Mouse (Mus musculus) B cell, adult (primary cell): Measurements from ENCODE around the gene Cgas. TPM values are rescaled to one million over a fixed set of nuclear protein-coding genes. Genes with fewer than 3 reads are reported as not detected.

ENCODE experiments used
- total RNA-seq: library from RNA; stranded (reverse); gene quantifications from 4 replicates; pipeline ENCODE4 v1.2.4, GENCODE M21; 2023; ENCODE audit not compliant: inconsistent age

The Cgas gene
- total RNA-seq = 0.78 to 1.3 TPM (median 1.3 TPM) in 4 replicates

DNA sequence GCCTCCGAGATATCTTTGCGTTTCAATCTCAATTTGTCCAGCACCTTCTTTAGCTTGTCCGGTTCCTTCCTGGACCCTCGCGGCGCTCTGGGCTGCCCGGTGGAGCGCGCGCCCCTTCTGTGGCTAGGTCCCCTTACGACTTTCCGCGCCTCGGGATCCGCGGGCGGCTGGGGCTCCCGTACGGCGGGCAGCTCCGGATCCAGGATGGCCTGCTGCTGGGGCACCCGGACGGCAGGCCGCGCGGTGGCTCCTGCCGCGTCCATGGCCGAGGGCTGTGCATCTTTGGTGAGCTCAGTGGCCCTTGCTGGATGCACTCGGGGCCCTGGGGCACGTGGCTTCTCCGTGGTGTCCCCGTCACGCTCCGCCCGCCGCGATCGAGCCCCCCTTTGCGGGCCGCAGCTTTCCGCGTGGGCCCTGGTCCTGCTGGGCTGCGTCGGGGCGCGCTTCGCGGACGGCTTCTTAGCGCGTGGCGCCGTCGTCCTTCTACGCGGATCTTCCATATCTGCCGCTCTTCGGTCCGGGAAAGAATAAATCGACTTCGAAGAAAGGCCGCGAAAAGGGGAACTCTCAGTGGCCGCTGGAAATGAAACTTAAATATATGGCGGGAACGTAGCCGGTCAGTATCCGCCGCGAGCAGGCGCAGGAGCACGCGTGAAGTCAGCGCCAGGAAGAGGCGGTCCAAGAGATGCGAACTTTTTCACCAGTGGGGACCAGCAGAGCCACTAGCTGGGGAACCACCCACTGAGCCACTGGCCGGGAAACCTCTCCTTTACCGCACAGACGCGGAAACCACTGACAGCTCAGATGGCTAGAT lies at the start of gene Cgas:
Gene Cgas, minus strand, starts transcription at position 659 of the 814 bp plus-strand sequence.

DNA sequence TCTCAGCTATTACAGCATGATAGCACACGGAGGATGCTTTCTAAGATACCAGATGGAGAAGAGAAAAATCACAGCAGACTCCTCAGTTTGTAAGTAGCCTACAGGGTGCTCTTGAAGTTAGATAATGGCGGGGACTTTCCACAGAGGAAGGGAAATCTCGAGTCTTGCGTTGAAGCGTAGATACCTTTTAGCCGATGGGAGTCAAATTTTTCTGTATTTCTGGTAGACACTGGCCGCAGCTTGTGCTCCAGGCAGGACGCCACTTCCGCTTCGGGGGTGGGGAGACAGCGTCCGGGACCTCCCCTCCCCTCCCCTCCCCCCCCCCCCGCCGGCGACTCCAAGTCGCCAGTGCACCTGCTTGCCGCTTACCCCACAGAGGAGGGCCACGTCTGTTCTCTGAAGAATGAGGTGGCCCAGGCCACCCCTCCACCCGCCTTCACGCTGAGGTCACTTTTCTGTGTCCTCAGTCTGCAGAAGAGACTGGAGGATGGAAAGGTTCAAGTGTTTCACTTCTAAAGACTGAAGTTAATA lies 45.9 kb upstream of the Cgas start, which contains the start of gene Eef1a1:
Gene Eef1a1, minus strand, starts transcription at position 262 of the 531 bp plus-strand sequence.

DNA sequence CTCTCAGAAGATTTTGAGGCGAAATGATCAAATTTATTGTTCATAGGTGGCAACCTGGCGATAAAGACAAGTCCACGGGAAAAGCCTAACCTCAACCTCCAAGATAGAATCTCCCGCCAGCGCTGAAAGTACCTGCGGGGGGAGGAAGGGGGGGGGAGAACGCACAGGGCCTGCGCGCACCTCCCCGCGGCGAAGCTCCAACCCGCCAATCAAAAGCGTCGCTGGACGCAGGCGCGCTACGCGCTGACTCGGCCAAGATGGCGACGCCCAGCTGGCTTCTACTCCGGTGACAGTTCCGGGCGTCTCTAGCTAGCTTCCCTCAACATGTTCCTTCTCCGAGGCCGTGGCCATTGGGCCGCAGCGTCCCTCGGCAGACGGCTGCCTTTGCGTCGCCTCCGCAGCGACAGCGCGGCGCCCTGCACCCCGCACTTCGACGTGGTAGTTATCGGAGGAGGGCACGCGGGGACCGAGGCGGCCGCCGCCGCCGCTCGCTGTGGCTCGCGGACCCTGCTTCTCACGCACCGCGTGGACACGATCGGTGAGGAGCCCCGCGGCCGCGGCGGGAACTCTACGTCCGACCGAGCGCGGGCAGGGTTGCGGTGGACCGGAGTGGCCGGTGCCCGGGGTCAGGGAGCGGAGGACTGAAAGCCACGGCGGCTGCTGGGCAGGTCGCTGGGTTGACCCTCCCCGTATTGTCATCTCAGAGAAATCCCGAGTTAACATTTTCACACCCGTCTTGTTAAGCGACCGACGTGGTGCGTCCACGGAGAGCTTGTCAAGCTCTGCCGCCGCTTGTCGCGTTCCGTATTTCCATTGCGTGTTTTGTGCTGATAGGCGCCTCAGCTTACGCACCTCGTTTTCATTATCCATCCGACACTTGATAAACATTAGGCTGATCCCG lies 5.2 kb upstream of the Cgas start, which contains the start of the genes Mto1 and Gm17324:
Gene Mto1, plus strand, starts transcription at position 236 of the 901 bp plus-strand sequence.
Gene Gm17324, minus strand, starts transcription at position 814 of the 901 bp plus-strand sequence.

DNA sequence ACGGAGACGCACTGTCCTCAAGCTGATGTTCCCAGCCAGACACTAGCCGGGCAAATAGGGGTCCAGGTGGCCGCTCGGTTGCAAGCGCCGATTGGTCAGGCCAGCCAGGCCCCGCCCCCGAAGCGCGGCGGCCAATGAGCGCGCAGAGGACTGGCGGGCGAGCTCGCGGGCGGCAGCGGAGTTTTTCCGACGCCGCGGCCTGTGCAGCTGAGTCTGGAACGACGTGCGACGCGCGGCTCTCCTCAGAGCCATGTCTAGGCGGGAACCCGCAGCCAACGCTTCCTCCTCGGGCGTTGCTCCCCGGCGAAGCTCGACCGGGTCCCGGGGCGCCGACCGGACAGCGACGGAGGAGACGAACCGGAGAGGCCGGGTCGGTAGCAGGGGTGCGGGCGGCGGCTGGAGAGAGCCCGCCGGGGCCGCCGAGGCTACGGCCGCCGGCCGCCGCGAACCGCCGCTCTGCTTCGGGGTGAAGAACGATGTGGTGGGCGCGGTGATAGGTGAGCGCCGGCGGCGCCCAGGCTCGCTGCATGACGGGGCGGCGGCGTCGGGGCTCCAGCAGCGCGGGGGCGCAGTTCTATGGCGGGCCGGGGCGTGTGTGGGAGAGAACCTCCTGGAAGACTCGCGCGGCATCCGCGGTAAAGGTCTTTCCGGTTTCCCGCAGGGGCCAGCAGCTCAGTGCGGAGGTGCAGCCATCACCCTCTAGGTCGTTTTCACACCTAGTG lies 47.2 kb downstream of the Cgas start, which contains the start of gene Ddx43:
Gene Ddx43, plus strand, starts transcription at position 148 of the 722 bp plus-strand sequence.

Other genes with a start within 250 kb of the Cgas start
- not detected in 4 replicates for gene Gsta1, start 212.6 kb downstream of the Cgas start, total RNA-seq
- gene Gm3776, start 186.1 kb downstream of the Cgas start, total RNA-seq = not detected in 4 replicates
- gene Gm10639, start 153.3 kb downstream of the Cgas start, total RNA-seq = not detected in 4 replicates
- not detected in 4 replicates for gene Omt2a, start 128.4 kb downstream of the Cgas start, total RNA-seq
- not detected in 4 replicates for gene Omt2b, start 115.6 kb downstream of the Cgas start, total RNA-seq
- gene Gsta2, start 87.4 kb downstream of the Cgas start, total RNA-seq = not detected in 4 replicates
- gene Dppa5a, start 75.1 kb downstream of the Cgas start, total RNA-seq = not detected in 4 replicates
- not detected in 4 replicates for gene Ooep, start 64.5 kb downstream of the Cgas start, total RNA-seq
- not detected in 4 replicates for gene Ddx43, start 47.5 kb downstream of the Cgas start, total RNA-seq
- 22.7 to 26.4 TPM (median 24.0 TPM) in 4 replicates for gene Mto1, start 5.0 kb upstream of the Cgas start, total RNA-seq
- 0.57 to 1.0 TPM (median 0.57 TPM) in 3 of 4 replicates, not detected in the other for gene Gm17324, start 5.5 kb upstream of the Cgas start, total RNA-seq
- 8,619 to 9,062 TPM (median 8,707 TPM) in 4 replicates for gene Eef1a1, start 45.9 kb upstream of the Cgas start, total RNA-seq
- gene Slc17a5, start 144.8 kb upstream of the Cgas start, total RNA-seq = 6.1 to 6.9 TPM (median 6.5 TPM) in 4 replicates
- not detected in 4 replicates for gene Cd109, start 172.3 kb upstream of the Cgas start, total RNA-seq